Mouse (Mus musculus): ENCODE data around the gene Peg10. TPM values are rescaled to one million over a fixed set of nuclear protein-coding genes. Genes with fewer than 3 reads are reported as not detected.

The Peg10 gene
- polyA plus RNA-seq, 1 experiment from 2014 or later = 0.49 TPM

GRCm38 (mm10) chr6:4806981-4807380, 59.9 kb downstream of the Peg10 start:
- WGBS = 46% methylated on average over 12 of the region's 12 CpGs
- no peak for DNase-seq (ENCODE audit: low spot score)
- Histone ChIP-seq H3K4me3 (ENCODE audit: low read depth, low read length) (no peak overlapping the region), H3K4me1 (ENCODE audit: insufficient read depth, low read depth, low read length) (no peaks in the 10 kb centered on the region), H3K4me2 (replicated peaks; ENCODE audit: low read depth, low read length) (no peak overlapping the region), H3K27ac (ENCODE audit: low read length) (no peak overlapping the region), H3K36me3 (ENCODE audit: insufficient read depth, low read length) (no peaks in the 10 kb centered on the region), H3K27me3 (replicated peaks; ENCODE audit: insufficient read depth, low read length) (no peaks in the 10 kb centered on the region), H3K9ac (replicated peaks; ENCODE audit: low read depth) (no peak overlapping the region), H3K9me3 (ENCODE audit: low read length) (no peaks in the 10 kb centered on the region)
- no peak for ATAC-seq
- TF ChIP-seq CTCF (IDR thresholded peaks at IDR 0.05) (no peak), EP300 (IDR thresholded peaks at IDR 0.05) (no peak)

Other genes starting within 250 kb of the Peg10 start
- gene Col1a2, start 242.5 kb upstream of the Peg10 start, polyA plus RNA-seq (2015; fragmentation: Nextera tagmentation; extraction: Ambion mirVana) = 349 and 355 TPM in 2 replicates
- 18.4 and 21.7 TPM in 2 replicates for gene Casd1, start 146.5 kb upstream of the Peg10 start, polyA plus RNA-seq (2015; fragmentation: Nextera tagmentation; extraction: Ambion mirVana)
- 84.5 and 101 TPM in 2 replicates for gene Sgce, start 99 bp upstream of the Peg10 start, polyA plus RNA-seq (2015; fragmentation: Nextera tagmentation; extraction: Ambion mirVana)
- gene Ppp1r9a, start 155.6 kb downstream of the Peg10 start, polyA plus RNA-seq (2015; fragmentation: Nextera tagmentation; extraction: Ambion mirVana) = 11.2 and 16.2 TPM in 2 replicates

Measured in lung, postnatal 0 days (tissue).